Mouse (Mus musculus): ENCODE measurements at regions not wholly inside any gene's neighbourhood (a gene's known extent, or its start where the extent isn't known, plus 50 kb on each side); places are given as distances from the start of the nearest gene placed in this dataset.
A peak's percentile ranks its signal among the peaks of the same experiment; 100 is the strongest.

DNA sequence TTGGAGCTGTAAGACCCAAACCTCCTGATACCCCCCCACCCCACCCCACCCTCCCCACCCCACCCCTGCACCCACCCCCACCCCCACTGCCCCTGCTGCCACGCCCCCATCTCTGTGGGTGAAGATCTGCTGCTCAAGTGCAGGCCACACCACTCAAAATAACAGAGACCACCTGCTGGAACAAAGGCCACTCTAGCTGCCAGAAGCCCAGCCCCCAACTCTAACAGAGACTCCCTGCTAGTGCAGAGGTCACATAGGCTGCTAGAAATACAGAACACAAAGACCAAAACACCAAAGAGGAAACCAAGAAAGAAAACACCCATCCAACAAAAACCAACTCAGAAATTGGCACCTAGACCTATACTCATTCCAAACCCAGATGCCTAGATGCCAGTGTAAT lies 58.9 kb downstream of the Olfr267 start:
- no peak for ATAC-seq (ENCODE audit: insufficient read depth)
- WGBS: 33% methylated on average over 1 of the region's 1 CpGs

GRCm38 (mm10) chr4:58726424-58726823 lies 61.1 kb downstream of the Olfr267 start:
- Histone ChIP-seq H3K36me3 (ENCODE audit: insufficient read depth) (no peaks in the 10 kb centered on the region), H3K27ac (ENCODE audit: low read depth) (no peak overlapping the region), H3K9me3 (ENCODE audit: low read depth, low read length) (no peaks in the 10 kb centered on the region), H3K27me3 (ENCODE audit: insufficient read depth, low read length) (no peaks in the 10 kb centered on the region), H3K4me2 (no peak overlapping the region), H3K4me1 (ENCODE audit: insufficient read depth) (no peaks in the 10 kb centered on the region), H3K9ac (no peak overlapping the region), H3K4me3 (ENCODE audit: low read depth, low read length) (no peak overlapping the region)
- ATAC-seq (ENCODE audit: insufficient read depth) (no peak), DNase-seq (peak; percentile 24)
- WGBS: 47% methylated on average over 2 of the region's 2 CpGs
- no peak for TF ChIP-seq CTCF (IDR thresholded peaks at IDR 0.05; ENCODE audit: low read depth)

More for the DNA sequence above, 58.9 kb downstream of the Olfr267 start:
- Histone ChIP-seq H3K9me3 (ENCODE audit: low read depth, low read length) (no peaks in the 10 kb centered on the region), H3K4me1 (ENCODE audit: insufficient read depth) (no peaks in the 10 kb centered on the region), H3K36me3 (ENCODE audit: insufficient read depth) (no peaks in the 10 kb centered on the region), H3K9ac (no peak overlapping the region), H3K4me3 (ENCODE audit: low read depth, low read length) (no peak overlapping the region), H3K4me2 (no peak overlapping the region), H3K27me3 (ENCODE audit: insufficient read depth, low read length) (no peaks in the 10 kb centered on the region), H3K27ac (ENCODE audit: low read depth) (no peak overlapping the region)
- TF ChIP-seq CTCF (IDR thresholded peaks at IDR 0.05; ENCODE audit: low read depth): no peak
- DNase-seq: no peak

GRCm38 (mm10) chr4:58722772-58723171 lies 64.7 kb downstream of the Olfr267 start:
- H3K4me1 ChIP-seq (ENCODE audit: insufficient read depth): no peaks in the 10 kb centered on the region
- H3K36me3 ChIP-seq (ENCODE audit: insufficient read depth): no peaks in the 10 kb centered on the region
- H3K27ac ChIP-seq (ENCODE audit: low read depth): peak overlapping the region; percentile 6; the same call in 1 of the 2 replicates
- ATAC-seq (ENCODE audit: insufficient read depth): peak; percentile 31; the same call in 1 of the 2 replicates
- H3K9me3 ChIP-seq (ENCODE audit: low read depth, low read length): no peaks in the 10 kb centered on the region
- H3K4me3 ChIP-seq (ENCODE audit: low read depth, low read length): no peak overlapping the region
- TF ChIP-seq CTCF (IDR thresholded peaks at IDR 0.05; ENCODE audit: low read depth): no peak
- WGBS: 35% methylated on average over 9 of the region's 9 CpGs
- no peak overlapping the region for H3K4me2 ChIP-seq
- no peaks in the 10 kb centered on the region for H3K27me3 ChIP-seq (ENCODE audit: insufficient read depth, low read length)
- DNase-seq: peak; percentile 41
- no peak overlapping the region for H3K9ac ChIP-seq

GRCm38 (mm10) chr4:58720682-58721081 lies 66.8 kb downstream of the Olfr267 start:
- H3K4me1 ChIP-seq (ENCODE audit: insufficient read depth): no peaks in the 10 kb centered on the region
- DNase-seq: no peak
- ATAC-seq (ENCODE audit: insufficient read depth): no peak
- no peaks in the 10 kb centered on the region for H3K9me3 ChIP-seq (ENCODE audit: low read depth, low read length)
- no peak overlapping the region for H3K4me2 ChIP-seq
- no peak overlapping the region for H3K27ac ChIP-seq (ENCODE audit: low read depth)
- no peaks in the 10 kb centered on the region for H3K27me3 ChIP-seq (ENCODE audit: insufficient read depth, low read length)
- no peak overlapping the region for H3K4me3 ChIP-seq (ENCODE audit: low read depth, low read length)
- WGBS: 70% methylated on average over 8 of the region's 8 CpGs
- H3K36me3 ChIP-seq (ENCODE audit: insufficient read depth): no peaks in the 10 kb centered on the region
- no peak for TF ChIP-seq CTCF (IDR thresholded peaks at IDR 0.05; ENCODE audit: low read depth)
- no peak overlapping the region for H3K9ac ChIP-seq

DNA sequence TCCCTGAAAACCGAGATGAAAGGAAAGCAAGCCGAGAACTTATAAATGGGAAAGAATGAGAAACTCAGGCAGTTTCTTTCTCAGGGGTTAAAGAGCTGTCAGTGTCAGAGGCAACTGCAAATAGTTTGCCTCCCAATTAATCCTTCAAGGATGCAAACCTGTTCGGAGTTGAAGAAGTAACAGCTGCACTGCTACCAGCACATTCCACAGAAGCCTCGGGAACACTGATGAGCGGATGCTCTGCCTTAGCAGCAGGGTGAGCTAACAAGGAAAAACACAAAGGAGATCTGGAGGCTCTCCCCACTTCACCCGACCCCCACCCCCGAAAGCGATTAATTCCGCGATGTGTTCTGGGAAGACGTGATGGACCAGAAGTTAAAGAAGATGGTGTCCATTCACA lies 71.1 kb downstream of the Olfr267 start:
- TF ChIP-seq CTCF (IDR thresholded peaks at IDR 0.05; ENCODE audit: low read depth): no peak
- DNase-seq (no peak), ATAC-seq (ENCODE audit: insufficient read depth) (no peak)
- Histone ChIP-seq H3K27ac (ENCODE audit: low read depth) (no peak overlapping the region), H3K4me3 (ENCODE audit: low read depth, low read length) (no peak overlapping the region), H3K4me1 (ENCODE audit: insufficient read depth) (no peaks in the 10 kb centered on the region), H3K9me3 (ENCODE audit: low read depth, low read length) (no peaks in the 10 kb centered on the region), H3K9ac (no peak overlapping the region), H3K27me3 (ENCODE audit: insufficient read depth, low read length) (no peaks in the 10 kb centered on the region), H3K36me3 (ENCODE audit: insufficient read depth) (no peaks in the 10 kb centered on the region), H3K4me2 (no peak overlapping the region)
- WGBS: 43% methylated on average over 11 of the region's 11 CpGs

- no peaks in the 10 kb centered on the region for H3K36me3 ChIP-seq (ENCODE audit: insufficient read depth)
- H3K27me3 ChIP-seq (ENCODE audit: insufficient read depth, low read length): no peaks in the 10 kb centered on the region
- no peak overlapping the region for H3K27ac ChIP-seq (ENCODE audit: low read depth)
- no peak overlapping the region for H3K9ac ChIP-seq
- 62% methylated on average over 8 of the region's 8 CpGs for WGBS
- H3K4me1 ChIP-seq (ENCODE audit: insufficient read depth): no peaks in the 10 kb centered on the region
- DNase-seq (no peak), ATAC-seq (ENCODE audit: insufficient read depth) (no peak)
- no peak overlapping the region for H3K4me3 ChIP-seq (ENCODE audit: low read depth, low read length)
- H3K4me2 ChIP-seq: no peak overlapping the region
- no peaks in the 10 kb centered on the region for H3K9me3 ChIP-seq (ENCODE audit: low read depth, low read length)
- TF ChIP-seq CTCF (IDR thresholded peaks at IDR 0.05; ENCODE audit: low read depth): no peak
These were observed 71.7 kb downstream of the Olfr267 start for GRCm38 (mm10) chr4:58715846-58716245.

DNA sequence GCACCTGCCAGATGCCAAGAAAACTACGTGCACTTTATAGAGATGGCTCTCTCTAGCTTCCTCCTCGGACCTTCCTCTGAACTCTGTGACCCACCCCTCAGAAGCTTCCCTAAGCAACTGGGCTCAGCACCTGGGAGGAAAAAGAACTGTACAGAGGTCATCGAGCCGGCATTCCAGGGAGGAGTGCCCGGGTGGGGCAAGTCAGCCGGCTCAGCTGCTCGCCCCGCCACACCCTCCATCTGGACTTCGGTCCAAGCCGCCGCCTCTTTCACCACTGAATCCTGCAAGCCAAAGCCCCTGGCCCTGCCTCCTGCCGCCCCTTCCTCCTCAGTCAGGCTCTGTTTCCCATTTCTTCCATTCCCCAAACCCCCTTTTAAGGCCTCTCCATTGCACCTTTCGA lies 73.3 kb downstream of the Olfr267 start:
- DNase-seq (no peak), ATAC-seq (ENCODE audit: insufficient read depth) (no peak)
- Histone ChIP-seq H3K27ac (ENCODE audit: low read depth) (no peak overlapping the region), H3K4me3 (ENCODE audit: low read depth, low read length) (no peak overlapping the region), H3K9ac (no peak overlapping the region), H3K4me2 (no peak overlapping the region), H3K9me3 (ENCODE audit: low read depth, low read length) (no peaks in the 10 kb centered on the region), H3K27me3 (ENCODE audit: insufficient read depth, low read length) (no peaks in the 10 kb centered on the region), H3K36me3 (ENCODE audit: insufficient read depth) (no peaks in the 10 kb centered on the region), H3K4me1 (ENCODE audit: insufficient read depth) (no peaks in the 10 kb centered on the region)
- 40% methylated on average over 13 of the region's 13 CpGs for WGBS
- no peak for TF ChIP-seq CTCF (IDR thresholded peaks at IDR 0.05; ENCODE audit: low read depth)

GRCm38 (mm10) chr4:58712875-58713274 lies 74.6 kb downstream of the Olfr267 start:
- Histone ChIP-seq H3K4me2 (no peak overlapping the region), H3K4me1 (ENCODE audit: insufficient read depth) (no peaks in the 10 kb centered on the region), H3K36me3 (ENCODE audit: insufficient read depth) (no peaks in the 10 kb centered on the region), H3K27ac (ENCODE audit: low read depth) (no peak overlapping the region), H3K4me3 (ENCODE audit: low read depth, low read length) (no peak overlapping the region), H3K9ac (no peak overlapping the region), H3K9me3 (ENCODE audit: low read depth, low read length) (no peaks in the 10 kb centered on the region), H3K27me3 (ENCODE audit: insufficient read depth, low read length) (no peaks in the 10 kb centered on the region)
- TF ChIP-seq CTCF (IDR thresholded peaks at IDR 0.05; ENCODE audit: low read depth): no peak
- no peak for DNase-seq
- no peak for ATAC-seq (ENCODE audit: insufficient read depth)
- 65% methylated on average over 2 of the region's 2 CpGs for WGBS
